Mouse (Mus musculus): ENCODE data around the gene Pdgfc.

DNA sequence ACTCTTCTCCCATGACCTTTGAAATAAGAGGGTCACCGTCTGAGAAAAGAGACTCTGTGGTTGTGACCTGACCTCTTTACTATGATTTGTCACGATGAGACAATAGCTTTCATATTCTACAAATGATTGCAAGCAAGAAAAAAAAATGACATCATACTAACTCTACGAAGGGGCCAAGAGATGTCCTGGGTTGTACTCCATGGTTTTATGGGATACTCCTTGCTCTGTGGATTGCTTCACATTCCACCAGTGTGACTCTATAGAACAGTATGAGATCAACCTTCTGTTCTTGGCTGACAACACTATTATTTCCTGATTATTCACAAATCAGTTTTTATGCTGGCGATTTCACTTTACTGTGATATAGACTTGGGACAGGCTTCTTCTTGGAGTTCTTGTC lies 4.2 kb upstream of the Pdgfc start:
- no peak for TF ChIP-seq CTCF (IDR thresholded peaks at IDR 0.05; ENCODE audit: low read depth)
- TF ChIP-seq EP300 (optimal IDR thresholded peaks at IDR 0.05), result no peak
